Mouse (Mus musculus) lung, postnatal 0 days (tissue): ENCODE data around the gene Cdk4. TPM values are rescaled to one million over a fixed set of nuclear protein-coding genes. Genes with fewer than 3 reads are reported as not detected.
A peak's percentile ranks its signal among the peaks of the same experiment; 100 is the strongest.
"Not testable (repeated sequence)": the region's sequence is repeated elsewhere in the genome, so short reads cannot be mapped to it uniquely, and the experiment has no call there.

Experiments used
- ATAC-seq: fragments of 200-750 bp; cut with Nextera tagmentation; 2 replicates; pipeline ENCODE4 v1.8.0; 2017; ENCODE audit warnings: moderate library complexity
- DNase-seq: peaks from one replicate; pipeline ENCODE4 v3.0.0-alpha.2; 2016; ENCODE audit warnings: low spot score
- H3K27ac ChIP-seq: fragments of 300-500 bp; sonication (generic); 2 replicates; pipeline ENCODE4 v1.5.1; 2014; ENCODE audit warnings: antibody characterized with exemption, mild to moderate bottlenecking, low read length, mixed read lengths
- H3K27me3 ChIP-seq: fragments of 300-500 bp; sonication (generic); replicated peaks from 2 replicates; pipeline ENCODE4 v1.6.1; 2014; ENCODE audit warnings: low read length, mixed read lengths; ENCODE audit not compliant: insufficient read depth
- H3K36me3 ChIP-seq: fragments of 300-500 bp; sonication (generic); 2 replicates; pipeline ENCODE4 v1.6.1; 2014; ENCODE audit warnings: low read length, mixed read lengths; ENCODE audit not compliant: insufficient read depth
- H3K4me1 ChIP-seq: fragments of 300-500 bp; sonication (generic); 2 replicates; pipeline ENCODE4 v1.6.1; 2014; ENCODE audit warnings: antibody characterized with exemption, low read depth, low read length, mixed read lengths; ENCODE audit not compliant: insufficient read depth
- H3K4me2 ChIP-seq: fragments of 300-500 bp; sonication (generic); replicated peaks from 2 replicates; pipeline ENCODE4 v1.6.1; 2014; ENCODE audit warnings: low read depth, mild to moderate bottlenecking, low read length, moderate library complexity, mixed read lengths
- H3K4me3 ChIP-seq: fragments of 300-500 bp; sonication (generic); 2 replicates; pipeline ENCODE4 v1.5.1; 2014; ENCODE audit warnings: low read depth, low read length
- H3K9ac ChIP-seq: fragments of 300-500 bp; sonication (generic); replicated peaks from 2 replicates; pipeline ENCODE4 v1.6.1; 2014; ENCODE audit warnings: low read depth, mild to moderate bottlenecking
- H3K9me3 ChIP-seq: fragments of 300-500 bp; sonication (generic); 2 replicates; pipeline ENCODE4 v1.6.1; 2016; ENCODE audit warnings: low read length, mixed read lengths
- CTCF ChIP-seq: IDR thresholded peaks from 2 replicates; pipeline ENCODE4 v1.5.1; 2016; ENCODE audit warnings: antibody characterized with exemption, mild to moderate bottlenecking
- EP300 ChIP-seq: IDR thresholded peaks from 2 replicates; pipeline ENCODE4 v1.6.1; 2016; ENCODE audit warnings: antibody characterized with exemption, mild to moderate bottlenecking, control low read depth
- WGBS: fragments of 180-500 bp; shearing (Covaris S2); extraction: QIAGEN DNeasy Blood & Tissue Kit; methylation state at CpG from one replicate; pipeline ENCODE4 v1.1.7; 2014; 5-methylcytosine and 5-hydroxymethylcytosine counted together
- polyA plus RNA-seq: library from polyadenylated mRNA; unstranded; fragments of >200 nt; fragmentation: Nextera tagmentation; extraction: Ambion mirVana; gene quantifications from 2 replicates; pipeline ENCODE4 v1.2.1, GENCODE M21; 2015

Cdk4 gene
- polyA plus RNA-seq, 1 experiment from 2014 or later: 362 TPM

GRCm38 (mm10) chr10:127070190-127071121 lies 7.1 kb downstream of the Cdk4 start, which contains the start of gene Tspan31:
Gene Tspan31, minus strand, starts transcription at chr10:127070264.
- DNase-seq (peak; percentile 98), ATAC-seq (peak; percentile 96)
- Histone ChIP-seq H3K9ac (peak within 1 kb of the TSS; percentile 60), H3K27me3 (no peaks in the 10 kb centered on the region), H3K36me3 (peaks cover 16% of the 10 kb centered on the region), H3K4me3 (peak within 1 kb of the TSS; percentile 59), H3K4me2 (peak within 1 kb of the TSS; percentile 77), H3K4me1 (peaks cover 11% of the 10 kb centered on the region; the same call in 1 of the 2 replicates), H3K27ac (peak within 1 kb of the TSS; percentile 83), H3K9me3 (no peaks in the 10 kb centered on the region)
- peak; percentile 48; the same call in 1 of the 2 replicates for TF ChIP-seq EP300
- TF ChIP-seq CTCF: no peak
- under 1% methylated on average over 36 of the region's 36 CpGs for WGBS

- no peak overlapping the region; the same call in 1 of the 2 replicates for H3K9ac ChIP-seq
- no peaks in the 10 kb centered on the region for H3K27me3 ChIP-seq
- ATAC-seq: no peak
- H3K36me3 ChIP-seq: peaks cover 16% of the 10 kb centered on the region
- no peak for TF ChIP-seq CTCF
- TF ChIP-seq EP300: no peak
- no peak for DNase-seq
- 70% methylated on average over 9 of the region's 9 CpGs for WGBS
- no peak overlapping the region for H3K4me3 ChIP-seq
- no peaks in the 10 kb centered on the region for H3K9me3 ChIP-seq
- no peak overlapping the region for H3K27ac ChIP-seq
- peak overlapping the region; percentile 77 for H3K4me2 ChIP-seq
- H3K4me1 ChIP-seq: peaks cover 11% of the 10 kb centered on the region; the same call in 1 of the 2 replicates
Measured at GRCm38 (mm10) chr10:127071203-127071602, 7.9 kb downstream of the Cdk4 start.

GRCm38 (mm10) chr10:127072270-127072669 lies 8.9 kb downstream of the Cdk4 start:
- not testable (repeated sequence) for H3K27ac ChIP-seq, H3K9ac ChIP-seq, H3K27me3 ChIP-seq, H3K36me3 ChIP-seq, DNase-seq, H3K9me3 ChIP-seq, H3K4me3 ChIP-seq, ATAC-seq, H3K4me2 ChIP-seq
- H3K4me1 ChIP-seq: peaks cover 11% of the 10 kb centered on the region; the same call in 1 of the 2 replicates
- WGBS: 86% methylated on average over 4 of the region's 4 CpGs
- peak; percentile 30; the same call in 1 of the 2 replicates for TF ChIP-seq CTCF

GRCm38 (mm10) chr10:127072969-127073368 lies 9.6 kb downstream of the Cdk4 start:
- H3K4me3 ChIP-seq, H3K27ac ChIP-seq, H3K4me2 ChIP-seq, H3K9me3 ChIP-seq, ATAC-seq, H3K9ac ChIP-seq, DNase-seq, H3K27me3 ChIP-seq, H3K36me3 ChIP-seq: not testable (repeated sequence)
- H3K4me1 ChIP-seq: peaks cover 11% of the 10 kb centered on the region; the same call in 1 of the 2 replicates
- WGBS: 78% methylated on average over 2 of the region's 2 CpGs

- Histone ChIP-seq H3K36me3 (no peaks in the 10 kb centered on the region), H3K9me3 (no peaks in the 10 kb centered on the region), H3K4me1 (peaks cover 11% of the 10 kb centered on the region; the same call in 1 of the 2 replicates), H3K27me3 (peaks cover 16% of the 10 kb centered on the region), H3K4me3 (no peak overlapping the region), H3K4me2 (no peak overlapping the region), H3K27ac (no peak overlapping the region), H3K9ac (no peak overlapping the region)
- DNase-seq (no peak), ATAC-seq (no peak)
- 90% methylated on average over 1 of the region's 1 CpGs for WGBS
- TF ChIP-seq EP300 (no peak), CTCF (no peak)
Measured at GRCm38 (mm10) chr10:127073981-127074380, 10.6 kb downstream of the Cdk4 start.

GRCm38 (mm10) chr10:127075080-127075479 lies 11.7 kb downstream of the Cdk4 start, which contains the start of gene Agap2:
Gene Agap2, plus strand, starts transcription at chr10:127075284.
- no peak for ATAC-seq

More at GRCm38 (mm10) chr10:127075080-127075479, 11.7 kb downstream of the Cdk4 start, which contains the start of gene Agap2:
- Histone ChIP-seq H3K36me3 (no peaks in the 10 kb centered on the region), H3K4me3 (no peak within 1 kb of the TSS), H3K9ac (no peak within 1 kb of the TSS), H3K27me3 (peaks cover 27% of the 10 kb centered on the region), H3K4me2 (no peak within 1 kb of the TSS), H3K4me1 (peaks cover 14% of the 10 kb centered on the region; the same call in 1 of the 2 replicates), H3K27ac (no peak within 1 kb of the TSS), H3K9me3 (no peaks in the 10 kb centered on the region)
- 56% methylated on average over 9 of the region's 9 CpGs for WGBS
- TF ChIP-seq EP300: no peak
- TF ChIP-seq CTCF: 0 out of 2 replicates have a peak, but pooled peaks have one; percentile 4
- no peak for DNase-seq
